Mouse (Mus musculus): ENCODE results near the gene Car3. TPM values are rescaled to one million over a fixed set of nuclear protein-coding genes. Genes with fewer than 3 reads are reported as not detected.
"Not testable (repeated sequence)": the region's sequence is repeated elsewhere in the genome, so short reads cannot be mapped to it uniquely, and the experiment has no call there.

The Car3 gene
- 6.8 and 7.5 TPM in 2 replicates for polyA plus RNA-seq (2015; fragmentation: Nextera tagmentation; extraction: Ambion mirVana)

DNA sequence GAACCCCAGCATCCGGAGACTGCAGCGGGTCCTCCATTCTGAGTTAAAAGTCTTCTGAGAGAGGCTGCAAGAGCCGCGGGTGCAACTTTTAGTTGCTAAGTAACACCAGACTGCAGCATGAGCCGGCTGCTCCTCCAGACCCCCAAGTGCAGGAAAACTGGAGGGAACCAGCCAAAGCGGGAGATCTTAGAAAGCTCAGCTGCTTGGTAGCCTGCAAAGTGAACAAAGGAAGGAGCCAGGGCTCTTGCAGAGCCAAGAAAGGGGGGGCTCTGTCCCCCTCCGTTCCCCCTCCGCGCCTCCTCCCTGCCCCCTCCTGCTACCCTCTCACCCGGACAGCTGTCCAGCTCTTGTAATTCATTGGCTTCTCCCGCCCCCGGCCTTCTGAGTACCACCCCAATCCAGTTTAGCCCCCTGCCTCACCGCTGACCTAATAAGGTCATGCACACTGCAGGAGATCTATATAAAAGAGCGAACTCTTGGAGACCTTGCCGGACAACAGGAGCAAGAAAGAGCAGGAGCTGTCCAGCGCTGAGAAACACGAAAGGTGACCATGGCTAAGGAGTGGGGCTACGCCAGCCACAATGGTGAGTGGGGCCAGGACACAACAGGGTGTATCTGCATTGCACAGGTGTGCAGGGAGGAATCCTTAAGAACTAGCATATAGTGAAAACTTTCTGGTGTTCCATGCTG, at the start of gene Car3:
Gene Car3, plus strand, starts transcription at position 491 of the 690 bp plus-strand sequence.
- peaks cover 10% of the 10 kb centered on the region for H3K4me1 ChIP-seq
- H3K4me2 ChIP-seq, result peak within 1 kb of the TSS; percentile 84
- H3K27me3 ChIP-seq (replicated peaks), result no peaks in the 10 kb centered on the region
- H3K36me3 ChIP-seq, result no peaks in the 10 kb centered on the region
- no peak for ATAC-seq (ENCODE audit: extremely low read depth, insufficient number of reproducible peaks, low FRiP score, low TSS enrichment)
- peak within 1 kb of the TSS; percentile 49 for H3K4me3 ChIP-seq
- peak within 1 kb of the TSS; percentile 67 for H3K9ac ChIP-seq
- H3K9me3 ChIP-seq, result no peaks in the 10 kb centered on the region
- WGBS, result 3% methylated on average over 18 of the region's 18 CpGs
- H3K27ac ChIP-seq (replicated peaks), result no peak within 1 kb of the TSS

DNA sequence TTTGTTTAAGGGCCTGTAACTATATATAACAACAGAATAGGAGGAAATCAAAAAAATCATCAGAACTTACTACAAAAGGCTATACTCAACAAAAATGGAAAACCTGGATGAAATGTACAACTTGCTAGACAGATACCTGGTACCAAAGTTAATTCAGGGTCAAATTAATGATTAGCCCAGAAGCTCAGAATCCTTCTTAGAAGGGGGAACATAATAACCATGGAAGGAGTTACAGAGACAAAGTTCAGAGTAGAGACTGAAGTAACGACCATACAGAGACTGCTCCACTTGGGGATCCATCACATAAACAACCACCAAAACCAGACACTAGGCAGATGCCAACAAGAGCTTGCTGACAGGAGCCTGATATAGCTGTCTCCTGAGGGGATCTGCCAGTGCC, 47.9 kb upstream of the Car3 start:
- not testable (repeated sequence) for H3K4me3 ChIP-seq; ATAC-seq (ENCODE audit: extremely low read depth, insufficient number of reproducible peaks, low FRiP score, low TSS enrichment); H3K4me2 ChIP-seq; H3K9ac ChIP-seq; H3K9me3 ChIP-seq; H3K36me3 ChIP-seq; H3K27me3 ChIP-seq (replicated peaks); H3K27ac ChIP-seq (replicated peaks); H3K4me1 ChIP-seq
- WGBS, result 35% methylated on average over 1 of the region's 1 CpGs

DNA sequence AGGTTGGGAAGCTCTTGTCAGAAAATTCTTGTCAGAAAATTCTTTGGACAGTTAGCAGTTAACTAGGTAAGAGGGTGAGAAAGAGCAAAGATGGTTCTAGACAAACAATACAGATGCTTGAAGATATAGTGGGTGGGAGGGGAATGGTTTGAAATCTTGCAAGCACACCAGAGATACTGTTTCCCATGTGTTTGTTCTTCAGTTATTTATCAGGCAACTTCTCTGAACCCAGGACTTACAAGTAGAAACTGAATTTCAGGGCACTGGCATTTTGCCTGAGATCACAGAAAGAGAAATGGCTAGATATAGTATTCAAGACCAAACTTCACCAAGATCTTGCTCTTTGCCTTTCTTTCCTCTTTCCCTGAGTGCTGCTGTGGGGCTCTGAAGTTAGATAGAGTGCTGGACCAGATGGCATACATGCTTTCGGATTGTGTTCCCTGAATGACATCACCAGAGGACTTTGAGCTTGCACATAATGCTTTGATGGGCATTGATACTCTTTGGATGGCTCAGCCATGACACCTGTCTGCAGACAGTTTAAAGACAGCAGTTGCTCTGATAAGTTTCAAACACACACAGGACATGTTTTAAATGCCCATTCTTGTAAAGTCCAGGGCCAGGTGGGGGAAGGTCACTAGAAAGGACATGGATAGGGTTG, 43.3 kb upstream of the Car3 start:
- 54% methylated on average over 1 of the region's 1 CpGs for WGBS
- ATAC-seq (ENCODE audit: extremely low read depth, insufficient number of reproducible peaks, low FRiP score, low TSS enrichment), result no peak

DNA sequence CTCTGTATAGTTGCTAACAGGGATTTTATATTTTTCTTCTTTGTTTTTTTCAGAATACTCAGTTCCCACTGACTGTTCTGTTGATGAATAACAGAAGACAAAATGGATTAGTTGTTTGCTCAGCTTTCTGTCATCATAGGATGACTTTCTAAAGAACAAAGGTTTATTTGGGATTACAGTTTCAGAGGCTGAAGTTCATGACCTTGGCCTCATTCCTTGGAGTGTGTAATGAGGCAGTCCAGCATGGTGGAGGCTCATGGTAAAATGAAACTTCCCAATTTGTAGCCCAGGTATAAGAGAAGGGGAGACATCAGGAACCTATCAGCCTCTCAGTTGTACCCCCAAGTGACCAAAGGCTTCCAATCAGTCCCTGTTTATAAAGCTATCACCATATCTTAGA, 34.4 kb upstream of the Car3 start:
- Histone ChIP-seq H3K4me2 (no peak overlapping the region), H3K9ac (no peak overlapping the region), H3K4me1 (no peaks in the 10 kb centered on the region), H3K27ac (replicated peaks) (no peak overlapping the region), H3K36me3 (no peaks in the 10 kb centered on the region), H3K27me3 (replicated peaks) (no peaks in the 10 kb centered on the region), H3K4me3 (no peak overlapping the region), H3K9me3 (no peaks in the 10 kb centered on the region)
- no peak for ATAC-seq (ENCODE audit: extremely low read depth, insufficient number of reproducible peaks, low FRiP score, low TSS enrichment)

More for the DNA sequence above, 43.3 kb upstream of the Car3 start:
- H3K9ac ChIP-seq, result no peak overlapping the region
- no peak overlapping the region for H3K4me3 ChIP-seq
- no peaks in the 10 kb centered on the region for H3K4me1 ChIP-seq
- no peaks in the 10 kb centered on the region for H3K36me3 ChIP-seq
- no peak overlapping the region for H3K4me2 ChIP-seq
- H3K27ac ChIP-seq (replicated peaks), result no peak overlapping the region
- no peaks in the 10 kb centered on the region for H3K27me3 ChIP-seq (replicated peaks)
- no peaks in the 10 kb centered on the region for H3K9me3 ChIP-seq

DNA sequence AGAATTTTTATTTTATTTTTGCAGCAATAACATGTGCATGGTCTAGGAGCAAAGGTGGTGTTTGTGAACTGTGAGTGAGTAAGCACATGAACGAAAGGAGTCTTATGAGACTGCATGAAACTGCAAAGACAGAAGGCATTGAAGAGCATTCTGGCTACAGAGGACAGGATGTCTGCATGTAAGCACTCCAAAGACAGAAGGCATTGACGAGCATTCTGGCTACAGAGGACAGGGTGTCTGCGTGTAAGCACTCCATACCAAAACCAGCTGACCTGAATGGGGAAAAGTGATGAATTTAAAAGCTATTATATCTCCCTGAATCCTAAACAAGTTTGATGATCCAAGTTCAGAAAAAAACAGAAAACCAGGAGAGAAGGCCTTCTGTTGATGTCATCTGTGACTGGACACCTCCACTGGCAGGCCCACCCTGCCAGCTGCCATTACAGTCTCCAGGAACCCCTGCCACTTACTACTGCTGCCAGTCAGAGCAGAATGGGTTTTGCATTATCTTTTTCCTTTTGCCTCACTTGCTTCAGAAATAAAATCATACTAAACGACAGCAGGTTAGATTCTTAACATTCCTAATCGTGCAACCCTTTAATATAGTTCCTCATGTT, 32.0 kb upstream of the Car3 start:
- no peak for ATAC-seq (ENCODE audit: extremely low read depth, insufficient number of reproducible peaks, low FRiP score, low TSS enrichment)
- 67% methylated on average over 5 of the region's 5 CpGs for WGBS
- Histone ChIP-seq H3K9me3 (no peaks in the 10 kb centered on the region), H3K27ac (replicated peaks) (no peak overlapping the region), H3K27me3 (replicated peaks) (no peaks in the 10 kb centered on the region), H3K4me1 (no peaks in the 10 kb centered on the region), H3K36me3 (no peaks in the 10 kb centered on the region), H3K4me2 (no peak overlapping the region), H3K4me3 (no peak overlapping the region), H3K9ac (no peak overlapping the region)

DNA sequence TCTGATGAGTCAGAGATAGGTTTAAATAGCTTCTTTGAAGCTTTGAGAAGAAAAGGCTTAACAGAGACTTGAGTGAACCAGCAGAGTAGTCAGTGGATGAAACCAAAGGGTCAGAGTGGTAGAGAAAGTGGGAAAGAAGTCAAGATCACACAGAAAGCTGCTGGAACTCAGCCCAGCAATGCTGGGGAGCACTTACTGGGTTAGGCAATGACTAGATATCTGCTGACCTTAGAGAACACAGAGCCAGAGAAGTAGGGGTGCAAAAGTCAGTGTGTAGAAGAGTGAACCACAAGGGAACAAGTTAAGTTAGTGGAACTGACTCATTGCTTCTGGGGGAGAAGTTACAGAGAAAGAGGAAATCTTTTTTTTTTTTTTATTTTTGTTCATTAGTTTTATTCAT, 30.5 kb upstream of the Car3 start:
- Histone ChIP-seq H3K27ac (replicated peaks) (no peak overlapping the region), H3K9ac (no peak overlapping the region), H3K4me1 (no peaks in the 10 kb centered on the region), H3K9me3 (no peaks in the 10 kb centered on the region), H3K36me3 (no peaks in the 10 kb centered on the region), H3K27me3 (replicated peaks) (no peaks in the 10 kb centered on the region), H3K4me3 (no peak overlapping the region), H3K4me2 (no peak overlapping the region)
- no peak for ATAC-seq (ENCODE audit: extremely low read depth, insufficient number of reproducible peaks, low FRiP score, low TSS enrichment)

DNA sequence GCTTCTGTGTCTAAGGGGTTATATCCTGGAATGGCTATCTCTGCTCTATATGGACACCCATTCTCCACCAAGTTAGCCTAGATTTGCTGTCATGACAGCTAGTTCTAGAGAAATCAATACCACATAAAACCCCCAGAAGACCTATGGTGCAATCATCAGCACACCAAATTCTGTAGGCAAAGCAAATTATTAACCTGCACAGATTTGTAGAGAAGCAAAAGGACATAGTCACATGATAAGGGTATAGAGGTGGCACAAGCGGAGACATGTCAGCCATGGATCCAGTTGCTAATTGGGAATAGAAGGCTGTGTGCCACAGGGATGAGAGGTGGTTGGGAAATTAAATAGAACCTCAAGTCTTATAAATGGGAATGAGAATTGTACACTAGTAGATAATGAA, 24.4 kb upstream of the Car3 start:
- Histone ChIP-seq H3K4me2 (no peak overlapping the region), H3K27ac (replicated peaks) (no peak overlapping the region), H3K4me3 (no peak overlapping the region), H3K27me3 (replicated peaks) (no peaks in the 10 kb centered on the region), H3K9ac (no peak overlapping the region), H3K9me3 (no peaks in the 10 kb centered on the region), H3K36me3 (no peaks in the 10 kb centered on the region), H3K4me1 (no peaks in the 10 kb centered on the region)
- WGBS, result 75% methylated on average over 1 of the region's 1 CpGs
- no peak for ATAC-seq (ENCODE audit: extremely low read depth, insufficient number of reproducible peaks, low FRiP score, low TSS enrichment)

DNA sequence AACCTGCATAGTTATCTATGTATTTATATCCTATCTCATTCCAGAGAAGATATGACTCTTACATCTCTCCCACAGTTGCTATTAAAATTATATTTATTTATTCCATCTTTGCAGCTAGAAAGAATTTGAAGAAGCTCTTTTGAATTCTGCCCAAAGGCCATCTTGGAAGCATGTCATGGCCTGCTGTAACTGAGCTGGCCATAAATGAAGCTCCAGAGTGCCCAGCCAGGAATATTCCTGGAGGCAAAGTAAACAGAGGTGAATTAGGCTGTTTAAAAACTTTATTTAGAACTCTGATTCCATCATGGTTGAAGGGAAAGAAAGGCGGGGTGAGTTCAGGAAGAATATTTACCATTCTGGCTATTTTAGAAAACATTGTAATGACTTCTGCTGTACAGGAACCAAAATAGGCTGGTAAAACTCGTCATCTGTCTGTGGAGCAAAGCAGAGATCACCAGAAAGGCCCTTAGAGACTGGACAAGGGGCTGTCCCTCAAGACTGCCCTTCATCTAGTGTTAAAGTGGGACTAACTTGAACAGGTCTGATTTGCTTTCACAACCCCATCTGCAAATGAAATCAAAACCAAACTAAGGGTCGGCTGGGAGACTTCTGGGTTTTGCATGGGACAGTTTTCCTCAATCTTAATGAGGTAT, 23.7 kb upstream of the Car3 start:
- Histone ChIP-seq H3K27me3 (replicated peaks) (no peaks in the 10 kb centered on the region), H3K9me3 (no peaks in the 10 kb centered on the region), H3K4me1 (no peaks in the 10 kb centered on the region), H3K36me3 (no peaks in the 10 kb centered on the region), H3K27ac (replicated peaks) (no peak overlapping the region), H3K4me2 (no peak overlapping the region), H3K9ac (no peak overlapping the region), H3K4me3 (no peak overlapping the region)
- ATAC-seq (ENCODE audit: extremely low read depth, insufficient number of reproducible peaks, low FRiP score, low TSS enrichment), result no peak
- WGBS, result 65% methylated on average over 3 of the region's 3 CpGs

DNA sequence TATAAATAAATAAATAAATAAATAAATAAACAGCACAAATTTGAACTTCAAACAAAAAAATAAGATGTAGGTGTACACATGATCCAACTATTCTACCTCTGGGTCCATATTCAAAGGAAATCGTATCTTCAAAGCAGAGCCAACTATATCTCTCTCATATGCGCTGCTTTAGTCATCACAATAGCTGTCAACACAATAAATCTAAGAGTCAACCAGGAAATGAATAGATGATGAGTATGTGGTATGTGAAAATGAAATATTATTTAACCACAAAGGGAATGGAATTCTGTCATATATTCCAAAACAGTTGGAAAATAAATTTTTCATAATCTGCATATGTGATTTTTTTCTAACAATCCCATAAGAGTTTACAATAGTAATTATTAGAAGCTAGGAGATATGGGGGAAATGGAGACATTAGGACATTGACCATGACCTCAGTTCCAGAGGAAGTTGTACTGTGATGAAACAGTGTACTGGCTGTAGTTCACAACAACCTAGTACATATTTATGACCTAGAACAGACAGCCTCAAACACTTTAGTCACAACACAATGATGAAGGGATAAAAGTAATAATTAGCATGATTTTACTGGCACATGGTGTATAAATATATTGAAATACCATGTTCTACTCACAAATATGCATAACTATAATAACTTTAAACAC, 14.6 kb upstream of the Car3 start:
- Histone ChIP-seq H3K9ac (no peak overlapping the region), H3K36me3 (no peaks in the 10 kb centered on the region), H3K27me3 (replicated peaks) (no peaks in the 10 kb centered on the region), H3K27ac (replicated peaks) (no peak overlapping the region), H3K9me3 (no peaks in the 10 kb centered on the region), H3K4me1 (no peaks in the 10 kb centered on the region), H3K4me3 (no peak overlapping the region), H3K4me2 (no peak overlapping the region)
- no peak for ATAC-seq (ENCODE audit: extremely low read depth, insufficient number of reproducible peaks, low FRiP score, low TSS enrichment)
- WGBS, result 82% methylated on average over 2 of the region's 2 CpGs

DNA sequence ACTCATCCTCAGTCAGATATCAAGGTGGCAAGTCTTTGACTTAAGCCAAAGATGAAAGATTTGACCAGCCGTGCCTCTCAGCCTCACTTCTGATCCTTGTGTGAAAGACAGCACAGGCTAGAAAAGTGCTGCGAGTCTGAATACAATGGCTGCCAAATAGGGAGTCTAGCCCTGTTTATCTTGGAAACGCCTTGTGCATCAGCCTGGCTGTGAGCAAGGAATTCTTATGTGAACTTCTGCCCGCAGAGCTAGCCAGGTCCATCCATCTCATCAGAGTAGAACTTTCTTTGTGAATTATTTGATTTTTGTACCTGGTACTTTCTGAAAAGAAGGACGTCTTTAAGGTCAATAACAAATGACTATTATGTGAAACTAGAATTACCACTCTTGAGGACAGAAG, 9.3 kb upstream of the Car3 start:
- ATAC-seq (ENCODE audit: extremely low read depth, insufficient number of reproducible peaks, low FRiP score, low TSS enrichment), result no peak
- WGBS, result 61% methylated on average over 5 of the region's 5 CpGs

DNA sequence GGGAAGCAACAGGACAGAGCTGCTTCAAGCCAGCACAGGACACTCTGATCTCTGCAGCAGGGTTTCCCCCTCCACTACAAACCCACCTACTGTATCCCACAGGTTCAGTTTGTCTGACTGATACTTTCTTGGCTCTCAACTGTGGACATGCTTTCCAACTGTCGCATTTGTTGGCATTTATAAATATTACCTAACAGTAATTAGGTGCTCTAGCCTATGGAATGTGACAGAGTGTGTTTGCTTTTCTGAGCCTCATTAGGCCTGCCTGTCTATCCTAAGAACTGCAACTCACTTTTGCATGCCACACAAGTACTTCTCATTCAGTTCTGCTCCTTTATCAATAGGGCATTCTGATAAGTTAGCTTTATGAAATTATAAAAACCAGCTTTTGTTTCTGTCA, 8.9 kb upstream of the Car3 start:
- Histone ChIP-seq H3K4me2 (no peak overlapping the region), H3K27ac (replicated peaks) (no peak overlapping the region), H3K9ac (no peak overlapping the region), H3K9me3 (no peaks in the 10 kb centered on the region), H3K4me3 (no peak overlapping the region), H3K4me1 (no peaks in the 10 kb centered on the region), H3K27me3 (replicated peaks) (no peaks in the 10 kb centered on the region), H3K36me3 (no peaks in the 10 kb centered on the region)
- no peak for ATAC-seq (ENCODE audit: extremely low read depth, insufficient number of reproducible peaks, low FRiP score, low TSS enrichment)
- WGBS, result 56% methylated on average over 1 of the region's 1 CpGs

More for the DNA sequence above, 9.3 kb upstream of the Car3 start:
- no peak overlapping the region for H3K27ac ChIP-seq (replicated peaks)
- no peaks in the 10 kb centered on the region for H3K4me1 ChIP-seq
- H3K4me2 ChIP-seq, result no peak overlapping the region
- H3K27me3 ChIP-seq (replicated peaks), result no peaks in the 10 kb centered on the region
- H3K9me3 ChIP-seq, result no peaks in the 10 kb centered on the region
- no peaks in the 10 kb centered on the region for H3K36me3 ChIP-seq
- H3K9ac ChIP-seq, result no peak overlapping the region
- no peak overlapping the region for H3K4me3 ChIP-seq
